Mouse (Mus musculus): ENCODE data around the gene Slc25a26.

DNA sequence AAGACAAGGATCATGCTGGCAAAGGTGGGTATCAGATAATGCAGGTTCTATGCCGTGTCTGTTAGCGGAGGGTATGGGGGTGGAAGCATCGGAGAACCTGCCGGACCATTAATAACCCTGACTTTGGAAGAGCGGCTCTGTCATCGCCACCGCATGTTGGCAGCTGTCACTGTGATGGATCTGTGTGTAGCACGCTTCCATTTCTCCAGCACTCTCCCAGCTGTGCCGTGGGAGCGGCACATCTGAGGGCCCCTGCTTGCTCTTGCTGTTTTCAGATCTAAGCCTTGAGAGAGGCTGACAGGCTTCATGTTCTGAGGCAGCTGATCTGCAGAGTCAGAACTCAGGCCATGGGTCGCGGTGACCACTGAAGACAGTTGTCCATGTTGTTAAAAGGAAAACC, 98.3 kb downstream of the Slc25a26 start:
- TF ChIP-seq MYOG (IDR thresholded peaks at IDR 0.05; ENCODE audit: control insufficient read depth, extremely low read depth, insufficient read length) (no peak), MAX (IDR thresholded peaks at IDR 0.05) (no peak), CTCF (IDR thresholded peaks at IDR 0.05; ENCODE audit: control insufficient read depth, insufficient read depth, insufficient read length) (no peak), CEBPB (IDR thresholded peaks at IDR 0.05; ENCODE audit: low read depth) (no peak)
